Mouse (Mus musculus) stomach, postnatal 0 days (tissue): ENCODE measurements around the gene Nmur1.

Source experiments
- CTCF ChIP-seq: IDR thresholded peaks from 2 replicates; pipeline ENCODE4 v1.5.1; 2016; ENCODE audit warnings: antibody characterized with exemption, low read depth, mild to moderate bottlenecking, moderate library complexity
- EP300 ChIP-seq: optimal IDR thresholded peaks from 2 replicates; pipeline ENCODE3; 2016; ENCODE audit warnings: antibody characterized with exemption

GRCm38 (mm10) chr1:86404834-86405233 is 21.2 kb downstream of the Nmur1 start:
- TF ChIP-seq CTCF (peak; percentile 72), EP300 (no peak)
